Mouse (Mus musculus): ENCODE data around the gene Pde4d.

DNA sequence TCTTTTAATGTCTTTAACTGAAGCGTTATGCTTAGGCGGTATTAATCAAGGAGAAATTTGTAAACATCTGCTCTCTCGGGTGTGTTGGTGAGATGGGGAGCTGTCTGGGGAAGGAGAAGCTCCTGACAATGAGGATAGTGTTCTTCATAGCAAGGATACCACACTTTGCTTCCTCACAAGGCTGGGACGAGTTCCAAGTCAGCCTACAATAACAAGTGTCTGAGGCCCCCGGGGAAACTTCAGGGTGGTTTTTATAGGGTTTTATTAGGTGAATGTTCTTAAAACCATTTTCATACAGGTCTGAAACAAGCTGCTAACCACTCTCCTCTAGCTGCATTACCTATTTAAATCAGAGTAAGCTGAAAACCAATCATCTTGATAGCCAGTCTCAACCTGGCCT, 1433.9 kb downstream of the Pde4d start:
- TF ChIP-seq CTCF (IDR thresholded peaks at IDR 0.05; ENCODE audit: insufficient read depth, low read depth, low read length) (no peak), POLR2A (IDR thresholded peaks at IDR 0.05; ENCODE audit: insufficient read depth, low read depth, low read length) (no peak)
